23 mouse cellular contexts compared by ENCODE assay signal in the genomic region with DNA sequence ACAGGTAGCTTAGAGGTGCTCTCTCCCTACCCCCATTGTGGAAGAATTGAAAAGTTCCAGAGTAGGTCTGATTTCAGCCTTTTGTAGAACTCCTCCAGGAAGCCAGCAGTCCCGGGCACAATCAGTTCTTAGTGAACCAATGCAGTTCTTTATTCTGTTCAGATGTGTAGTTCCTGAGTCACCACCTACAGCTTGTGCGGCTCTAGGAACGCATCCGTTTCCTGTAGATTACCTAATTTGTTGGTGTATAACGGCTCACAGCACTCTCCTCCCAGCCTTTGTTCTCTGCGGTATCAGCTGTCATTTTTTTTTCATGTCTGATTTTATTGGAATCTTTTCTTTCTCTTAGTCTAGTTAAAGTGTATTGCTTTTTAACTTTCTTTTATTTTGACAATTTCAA.
DNase-seq lines count a peak whose midpoint lies in the region; ATAC-seq and TF ChIP-seq lines count a peak whose summit lies in the region.
"Had no signal": no experiment of that assay in that cellular context is flagged by ENCODE, and none has a peak within 500 bp of the region (broad histone marks: within the 10 kb centered on the region; RNA-seq: fewer than 3 reads in every experiment).

No protein-coding gene starts in this region.

- no peaks in the 10 kb centered on the region for H3K36me3 ChIP-seq in heart, embryonic 12.5 days
- no peaks in the 10 kb centered on the region for H3K36me3 ChIP-seq in heart, adult 2 months (ENCODE audit: control insufficient read depth, insufficient read depth, low read length)
- H3K36me3 ChIP-seq in lung, postnatal 0 days (ENCODE audit: insufficient read depth, low read length): no peaks in the 10 kb centered on the region
- H3K36me3 ChIP-seq: forebrain, embryonic 10.5 days; heart, embryonic 13.5 days; hindbrain, embryonic 12.5 days; hindbrain, embryonic 15.5 days had no signal

- intact Hi-C loops in heart, adult 2 months (cut with DNase I): no loop called here

- in situ Hi-C loops in Patski (cut with MboI; ENCODE audit: low pct_unique_long_range_greater_than_20kb): no loop called here

- H3K4me3 ChIP-seq in heart, embryonic 12.5 days: no peak overlapping the region
- H3K4me3 ChIP-seq in heart, adult 2 months: no peak overlapping the region
- no peak overlapping the region for H3K4me3 ChIP-seq in lung, postnatal 0 days (ENCODE audit: low read depth, low read length)
- H3K4me3 ChIP-seq: forebrain, embryonic 10.5 days; forebrain, embryonic 13.5 days; heart, embryonic 13.5 days; hindbrain, embryonic 12.5 days; hindbrain, embryonic 15.5 days had no signal

- no peaks in the 10 kb centered on the region for H3K79me2 ChIP-seq in heart, adult 2 months (replicated peaks; ENCODE audit: control insufficient read depth, insufficient read depth, low read length)

- H3K27me3 ChIP-seq in heart, embryonic 12.5 days (replicated peaks): no peaks in the 10 kb centered on the region
- no peaks in the 10 kb centered on the region for H3K27me3 ChIP-seq in heart, adult 2 months (ENCODE audit: control insufficient read depth, insufficient read depth, low read length)
- H3K27me3 ChIP-seq in Patski: no peaks in the 10 kb centered on the region
- no peaks in the 10 kb centered on the region for H3K27me3 ChIP-seq in lung, postnatal 0 days (replicated peaks; ENCODE audit: insufficient read depth, low read length)
- H3K27me3 ChIP-seq: forebrain, embryonic 13.5 days; heart, embryonic 13.5 days; hindbrain, embryonic 12.5 days; hindbrain, embryonic 15.5 days had no signal

- TF ChIP-seq POLR2A in heart, adult 2 months (IDR thresholded peaks at IDR 0.05; ENCODE audit: insufficient read depth, low read depth, low read length): no peak

- no peak overlapping the region for H3K4me2 ChIP-seq in heart, embryonic 12.5 days
- H3K4me2 ChIP-seq in lung, postnatal 0 days (replicated peaks; ENCODE audit: low read depth, low read length): no peak overlapping the region
- H3K4me2 ChIP-seq: forebrain, embryonic 13.5 days; heart, embryonic 13.5 days; hindbrain, embryonic 12.5 days; hindbrain, embryonic 15.5 days had no signal

- no peak for DNase-seq in heart, adult 2 months
- no peak for DNase-seq in Patski (ENCODE audit: low read depth, low spot score)
- DNase-seq in thymus, postnatal 25 days: peak; percentile 16
- DNase-seq in cerebellum, adult 18-20 months: no peak
- no peak for DNase-seq in cerebellum, adult 11-12 months
- DNase-seq in lung, postnatal 0 days (ENCODE audit: low spot score): no peak
- DNase-seq: adrenal gland, postnatal 14 days; cerebellum, adult 2 months; cerebellum, adult 9-11 months; cerebellum, postnatal 25 days; gastrocnemius, postnatal 10 days; gastrocnemius, postnatal 36 days; heart, adult 11 months; heart, postnatal 14 days; heart, postnatal 4 days had no signal

- POLR2A ChIA-PET in Patski (lab: Charles Lee): no interaction called here

- 60% methylated on average over 6 of the region's 6 CpGs for WGBS in heart, embryonic 12.5 days
- WGBS in heart, adult 2 months: 39% methylated on average over 6 of the region's 6 CpGs
- WGBS in lung, postnatal 0 days: 57% methylated on average over 6 of the region's 6 CpGs

- H3K9ac ChIP-seq in heart, embryonic 12.5 days: no peak overlapping the region
- H3K9ac ChIP-seq in heart, adult 2 months (ENCODE audit: low read depth, low read length): no peak overlapping the region
- no peak overlapping the region for H3K9ac ChIP-seq in lung, postnatal 0 days (replicated peaks; ENCODE audit: low read depth)
- H3K9ac ChIP-seq: forebrain, embryonic 13.5 days; heart, embryonic 13.5 days; hindbrain, embryonic 12.5 days; hindbrain, embryonic 15.5 days had no signal

- CTCF ChIA-PET in Patski (lab: Charles Lee): interaction anchor here (0.9 to 1.2 kb wide), 2 partner anchors 13 to 25 kb away, joined by 3 read pairs; no protein-coding TSS in a partner anchor

- no peak for TF ChIP-seq CTCF in heart, adult 2 months (IDR thresholded peaks at IDR 0.05)
- TF ChIP-seq CTCF in Patski (IDR thresholded peaks at IDR 0.05): no peak
- TF ChIP-seq CTCF in lung, postnatal 0 days (IDR thresholded peaks at IDR 0.05): no peak

- peaks cover 12% of the 10 kb centered on the region for H3K4me1 ChIP-seq in heart, embryonic 12.5 days (replicated peaks)
- H3K4me1 ChIP-seq in heart, adult 2 months (ENCODE audit: control insufficient read depth, insufficient read depth, low read length): no peaks in the 10 kb centered on the region
- no peaks in the 10 kb centered on the region for H3K4me1 ChIP-seq in lung, postnatal 0 days (ENCODE audit: insufficient read depth, low read depth, low read length)

- TF ChIP-seq EP300 in heart, adult 2 months (IDR thresholded peaks at IDR 0.05; ENCODE audit: insufficient read depth, low read depth, low read length): no peak
- TF ChIP-seq EP300 in lung, postnatal 0 days (IDR thresholded peaks at IDR 0.05): no peak

- ATAC-seq in heart, embryonic 12.5 days (ENCODE audit: insufficient number of reproducible peaks, low FRiP score): 0 out of 2 replicates have a peak, but pooled peaks have one; percentile 25
- ATAC-seq in Patski: peak; percentile 39
- ATAC-seq in hematopoietic stem cell, adult 5-6 weeks (replicated peaks in 1 of 2; ENCODE audit: insufficient read depth in 1 of 2, low FRiP score in 2 of 2, low TSS enrichment in 1 of 2, low read depth in 1 of 2, poor library complexity in 2 of 2, severe bottlenecking in 2 of 2): peak; percentile 87 to 88
- no peak for ATAC-seq in lung, postnatal 0 days
- ATAC-seq: forebrain, embryonic 13.5 days; forebrain, embryonic 16.5 days had no signal

- no peaks in the 10 kb centered on the region for H3K9me3 ChIP-seq in heart, embryonic 12.5 days (replicated peaks)
- no peaks in the 10 kb centered on the region for H3K9me3 ChIP-seq in lung, postnatal 0 days (ENCODE audit: low read length)
- H3K9me3 ChIP-seq: forebrain, embryonic 10.5 days; forebrain, embryonic 13.5 days; heart, embryonic 13.5 days; hindbrain, embryonic 12.5 days; hindbrain, embryonic 15.5 days had no signal

- no peak overlapping the region for H3K27ac ChIP-seq in heart, embryonic 12.5 days (ENCODE audit: poor library complexity, severe bottlenecking)
- no peak overlapping the region for H3K27ac ChIP-seq in heart, adult 2 months
- no peak overlapping the region for H3K27ac ChIP-seq in lung, postnatal 0 days (ENCODE audit: low read length)
- H3K27ac ChIP-seq: forebrain, embryonic 10.5 days; forebrain, embryonic 13.5 days; heart, embryonic 13.5 days; hindbrain, embryonic 12.5 days; hindbrain, embryonic 15.5 days had no signal
